Mouse (Mus musculus): Measurements from ENCODE around the gene Draxin. TPM values are rescaled to one million over a fixed set of nuclear protein-coding genes. Genes with fewer than 3 reads are reported as not detected.

Draxin gene
- polyA plus RNA-seq, 1 experiment from 2014 or later = 13.2 TPM

DNA sequence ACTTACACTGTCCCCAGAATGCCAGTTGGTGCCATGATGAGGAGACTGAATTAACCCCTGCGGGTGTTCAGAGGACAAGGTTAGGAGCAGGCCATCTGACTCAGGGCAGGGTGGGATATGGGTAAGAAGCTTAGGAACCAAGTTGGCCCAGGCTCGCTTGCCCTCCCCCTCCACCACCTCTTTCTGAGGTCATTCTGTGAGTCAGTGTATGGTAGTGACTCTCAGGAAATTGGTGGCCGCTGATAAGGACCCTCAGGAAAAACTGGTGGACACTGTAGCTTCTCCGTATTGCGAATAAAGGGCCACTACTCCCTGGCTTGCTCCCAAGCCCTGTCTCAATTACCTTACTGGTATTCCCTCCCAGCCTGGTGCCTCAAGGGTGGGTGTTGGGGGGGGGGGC, 21.3 kb downstream of the Draxin start:
- no peak overlapping the region for H3K4me2 ChIP-seq (ENCODE audit: low read depth, low read length)
- no peak for ATAC-seq (ENCODE audit: low read depth)
- peaks cover 2% of the 10 kb centered on the region; the same call in 1 of the 2 replicates for H3K4me1 ChIP-seq (ENCODE audit: control insufficient read depth, insufficient read depth, low read length)
- no peaks in the 10 kb centered on the region for H3K27me3 ChIP-seq (ENCODE audit: control insufficient read depth, insufficient read depth, low read length)
- 83% methylated on average over 5 of the region's 5 CpGs for WGBS
- no peak overlapping the region for H3K9ac ChIP-seq (replicated peaks; ENCODE audit: low read depth, low read length)
- no peaks in the 10 kb centered on the region for H3K9me3 ChIP-seq (ENCODE audit: control insufficient read depth, low read length)
- no peak overlapping the region for H3K27ac ChIP-seq (ENCODE audit: low read depth, low read length)
- H3K36me3 ChIP-seq (ENCODE audit: control insufficient read depth, insufficient read depth, low read length) = peaks cover 12% of the 10 kb centered on the region; the same call in 1 of the 2 replicates
- H3K4me3 ChIP-seq (ENCODE audit: low read depth, low read length) = no peak overlapping the region

GRCm38 (mm10) chr4:148108565-148109100, 21.9 kb downstream of the Draxin start:
- no peak for ATAC-seq (ENCODE audit: low read depth)
- no peak overlapping the region for H3K27ac ChIP-seq (ENCODE audit: low read depth, low read length)
- H3K36me3 ChIP-seq (ENCODE audit: control insufficient read depth, insufficient read depth, low read length) = peaks cover 12% of the 10 kb centered on the region; the same call in 1 of the 2 replicates
- WGBS = 54% methylated on average over 7 of the region's 7 CpGs
- no peaks in the 10 kb centered on the region for H3K9me3 ChIP-seq (ENCODE audit: control insufficient read depth, low read length)
- H3K4me1 ChIP-seq (ENCODE audit: control insufficient read depth, insufficient read depth, low read length) = peaks cover 2% of the 10 kb centered on the region; the same call in 1 of the 2 replicates
- H3K9ac ChIP-seq (replicated peaks; ENCODE audit: low read depth, low read length) = no peak overlapping the region
- H3K27me3 ChIP-seq (ENCODE audit: control insufficient read depth, insufficient read depth, low read length) = no peaks in the 10 kb centered on the region
- H3K4me3 ChIP-seq (ENCODE audit: low read depth, low read length) = no peak overlapping the region
- no peak overlapping the region for H3K4me2 ChIP-seq (ENCODE audit: low read depth, low read length)

DNA sequence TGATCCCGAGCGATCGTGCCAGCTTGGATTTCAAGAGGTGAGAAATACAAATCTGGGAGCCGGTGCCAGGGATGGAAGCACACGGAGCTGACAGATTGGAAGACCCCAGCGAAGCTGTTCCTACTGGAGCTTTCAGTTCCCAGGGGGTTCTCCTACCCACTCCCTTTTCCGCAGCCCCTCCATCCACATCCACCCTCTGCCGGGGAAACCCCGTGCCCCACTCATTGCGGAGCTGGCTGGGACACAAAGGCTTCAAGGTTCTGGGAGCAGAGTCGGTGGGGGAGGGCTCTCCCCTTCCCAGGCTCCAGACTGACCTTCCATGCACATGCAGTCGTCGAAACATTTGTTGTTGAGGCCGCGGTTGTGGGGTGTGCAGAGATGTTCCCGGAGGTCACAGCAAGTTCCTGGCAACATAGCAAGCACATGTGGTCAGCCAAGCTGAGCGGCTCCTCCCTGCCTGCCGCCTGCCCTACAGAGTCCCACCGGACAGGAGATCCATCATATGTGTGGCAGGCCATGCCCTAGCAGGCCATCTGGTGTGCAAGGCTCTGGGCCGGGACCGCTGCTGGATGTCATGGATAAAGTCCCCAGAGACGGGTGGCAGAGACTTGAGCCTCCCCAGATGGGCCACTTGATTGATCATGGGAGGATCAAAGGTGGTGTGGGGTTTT, 22.7 kb downstream of the Draxin start:
- peak; percentile 60; the same call in 1 of the 2 replicates for ATAC-seq (ENCODE audit: low read depth)
- WGBS = 42% methylated on average over 22 of the region's 22 CpGs
- Histone ChIP-seq H3K9me3 (ENCODE audit: control insufficient read depth, low read length) (no peaks in the 10 kb centered on the region), H3K27me3 (ENCODE audit: control insufficient read depth, insufficient read depth, low read length) (no peaks in the 10 kb centered on the region), H3K27ac (ENCODE audit: low read depth, low read length) (0 out of 2 replicates have a peak overlapping the region, but pooled peaks have one; percentile 28), H3K4me1 (ENCODE audit: control insufficient read depth, insufficient read depth, low read length) (peaks cover 2% of the 10 kb centered on the region; the same call in 1 of the 2 replicates), H3K4me2 (ENCODE audit: low read depth, low read length) (no peak overlapping the region), H3K36me3 (ENCODE audit: control insufficient read depth, insufficient read depth, low read length) (peaks cover 12% of the 10 kb centered on the region; the same call in 1 of the 2 replicates), H3K4me3 (ENCODE audit: low read depth, low read length) (no peak overlapping the region), H3K9ac (replicated peaks; ENCODE audit: low read depth, low read length) (0 out of 2 replicates have a peak overlapping the region, but pooled peaks have one; percentile 13)

GRCm38 (mm10) chr4:148104146-148104545, 26.4 kb downstream of the Draxin start:
- no peak overlapping the region for H3K9ac ChIP-seq (replicated peaks; ENCODE audit: low read depth, low read length)
- H3K4me2 ChIP-seq (ENCODE audit: low read depth, low read length) = no peak overlapping the region
- H3K27ac ChIP-seq (ENCODE audit: low read depth, low read length) = no peak overlapping the region
- peaks cover 6% of the 10 kb centered on the region; the same call in 1 of the 2 replicates for H3K4me1 ChIP-seq (ENCODE audit: control insufficient read depth, insufficient read depth, low read length)
- peaks cover 17% of the 10 kb centered on the region for H3K36me3 ChIP-seq (ENCODE audit: control insufficient read depth, insufficient read depth, low read length)
- H3K27me3 ChIP-seq (ENCODE audit: control insufficient read depth, insufficient read depth, low read length) = no peaks in the 10 kb centered on the region
- no peaks in the 10 kb centered on the region for H3K9me3 ChIP-seq (ENCODE audit: control insufficient read depth, low read length)
- H3K4me3 ChIP-seq (ENCODE audit: low read depth, low read length) = no peak overlapping the region
- no peak for ATAC-seq (ENCODE audit: low read depth)
- WGBS = 92% methylated on average over 3 of the region's 3 CpGs

- 15% methylated on average over 29 of the region's 29 CpGs for WGBS
- H3K27ac ChIP-seq (ENCODE audit: low read depth, low read length) = peak overlapping the region; percentile 69
These were observed 28.5 kb downstream of the Draxin start for GRCm38 (mm10) chr4:148101801-148102527.

DNA sequence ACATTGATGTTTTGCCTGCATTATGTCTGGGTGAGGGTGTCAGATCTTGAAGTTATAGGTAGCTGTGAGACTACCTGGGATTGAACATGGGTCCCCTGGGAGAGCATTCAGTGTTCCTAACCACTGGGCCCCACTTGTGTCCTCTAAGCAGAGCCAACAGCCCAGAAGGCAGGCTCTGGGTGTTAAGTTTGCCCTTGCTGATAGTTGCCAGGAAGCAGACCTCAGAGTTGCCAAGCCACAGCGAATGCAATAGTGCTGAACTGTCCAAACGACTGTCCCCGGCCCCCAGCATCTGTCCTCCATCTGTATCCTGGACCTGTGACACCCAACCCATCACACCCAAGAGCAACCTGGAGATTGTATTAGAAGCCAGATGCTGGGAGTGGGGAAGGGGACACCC, 31.8 kb downstream of the Draxin start:
- peaks cover 7% of the 10 kb centered on the region; the same call in 1 of the 2 replicates for H3K36me3 ChIP-seq (ENCODE audit: control insufficient read depth, insufficient read depth, low read length)
- no peaks in the 10 kb centered on the region for H3K27me3 ChIP-seq (ENCODE audit: control insufficient read depth, insufficient read depth, low read length)
- WGBS = 84% methylated on average over 3 of the region's 3 CpGs
- H3K4me1 ChIP-seq (ENCODE audit: control insufficient read depth, insufficient read depth, low read length) = peaks cover 4% of the 10 kb centered on the region; the same call in 1 of the 2 replicates
- no peak for ATAC-seq (ENCODE audit: low read depth)
- H3K9me3 ChIP-seq (ENCODE audit: control insufficient read depth, low read length) = no peaks in the 10 kb centered on the region
- H3K9ac ChIP-seq (replicated peaks; ENCODE audit: low read depth, low read length) = no peak overlapping the region
- H3K4me3 ChIP-seq (ENCODE audit: low read depth, low read length) = no peak overlapping the region
- no peak overlapping the region for H3K27ac ChIP-seq (ENCODE audit: low read depth, low read length)
- no peak overlapping the region for H3K4me2 ChIP-seq (ENCODE audit: low read depth, low read length)

More at GRCm38 (mm10) chr4:148101801-148102527, 28.5 kb downstream of the Draxin start:
- Histone ChIP-seq H3K4me2 (ENCODE audit: low read depth, low read length) (peak overlapping the region; percentile 42), H3K4me3 (ENCODE audit: low read depth, low read length) (no peak overlapping the region), H3K27me3 (ENCODE audit: control insufficient read depth, insufficient read depth, low read length) (no peaks in the 10 kb centered on the region), H3K9ac (replicated peaks; ENCODE audit: low read depth, low read length) (peak overlapping the region; percentile 28; the same call in 1 of the 2 replicates), H3K36me3 (ENCODE audit: control insufficient read depth, insufficient read depth, low read length) (peaks cover 13% of the 10 kb centered on the region; the same call in 1 of the 2 replicates), H3K9me3 (ENCODE audit: control insufficient read depth, low read length) (no peaks in the 10 kb centered on the region), H3K4me1 (ENCODE audit: control insufficient read depth, insufficient read depth, low read length) (peaks cover 4% of the 10 kb centered on the region; the same call in 1 of the 2 replicates)
- ATAC-seq (ENCODE audit: low read depth) = peak; percentile 89

DNA sequence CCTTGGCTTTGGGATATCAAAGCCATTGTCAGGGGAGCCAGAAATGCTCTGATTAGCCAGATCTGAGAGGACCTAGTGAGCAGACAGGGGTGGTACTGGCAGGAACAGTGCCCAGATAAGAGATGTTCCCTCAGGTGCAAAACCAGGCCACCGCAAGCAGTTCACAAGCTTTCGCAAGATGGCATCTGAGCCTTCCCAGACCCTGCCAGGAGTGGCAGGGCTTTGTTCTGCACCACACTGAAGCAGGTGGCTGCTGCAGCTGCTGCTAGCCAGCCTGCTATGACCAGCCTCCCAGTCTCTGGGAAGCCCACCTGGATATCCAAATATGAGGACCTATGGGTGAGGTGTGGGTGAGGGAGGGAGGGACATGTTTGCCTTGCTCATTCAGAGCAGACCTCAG, 32.6 kb downstream of the Draxin start:
- Histone ChIP-seq H3K9me3 (ENCODE audit: control insufficient read depth, low read length) (no peaks in the 10 kb centered on the region), H3K4me2 (ENCODE audit: low read depth, low read length) (no peak overlapping the region), H3K27me3 (ENCODE audit: control insufficient read depth, insufficient read depth, low read length) (no peaks in the 10 kb centered on the region), H3K36me3 (ENCODE audit: control insufficient read depth, insufficient read depth, low read length) (peaks cover 7% of the 10 kb centered on the region; the same call in 1 of the 2 replicates), H3K9ac (replicated peaks; ENCODE audit: low read depth, low read length) (no peak overlapping the region), H3K4me3 (ENCODE audit: low read depth, low read length) (no peak overlapping the region), H3K4me1 (ENCODE audit: control insufficient read depth, insufficient read depth, low read length) (peaks cover 4% of the 10 kb centered on the region; the same call in 1 of the 2 replicates), H3K27ac (ENCODE audit: low read depth, low read length) (peak overlapping the region; percentile 60; the same call in 1 of the 2 replicates)
- no peak for ATAC-seq (ENCODE audit: low read depth)
- 77% methylated on average over 2 of the region's 2 CpGs for WGBS

GRCm38 (mm10) chr4:148095081-148095480, 35.4 kb downstream of the Draxin start:
- no peak for ATAC-seq (ENCODE audit: low read depth)
- no peaks in the 10 kb centered on the region for H3K9me3 ChIP-seq (ENCODE audit: control insufficient read depth, low read length)
- H3K27me3 ChIP-seq (ENCODE audit: control insufficient read depth, insufficient read depth, low read length) = no peaks in the 10 kb centered on the region
- no peaks in the 10 kb centered on the region for H3K36me3 ChIP-seq (ENCODE audit: control insufficient read depth, insufficient read depth, low read length)
- H3K9ac ChIP-seq (replicated peaks; ENCODE audit: low read depth, low read length) = no peak overlapping the region
- H3K4me1 ChIP-seq (ENCODE audit: control insufficient read depth, insufficient read depth, low read length) = no peaks in the 10 kb centered on the region; the same call in 1 of the 2 replicates
- 80% methylated on average over 4 of the region's 4 CpGs for WGBS
- no peak overlapping the region for H3K27ac ChIP-seq (ENCODE audit: low read depth, low read length)
- no peak overlapping the region for H3K4me2 ChIP-seq (ENCODE audit: low read depth, low read length)
- no peak overlapping the region for H3K4me3 ChIP-seq (ENCODE audit: low read depth, low read length)
